Mouse (Mus musculus) G1E (cell line): ENCODE measurements around the gene Tbcel.

Experiments
- CTCF ChIP-seq: IDR thresholded peaks from 2 replicates; pipeline ENCODE4 v1.5.1; 2012; ENCODE audit warnings: low read depth, low read length, inconsistent platforms, mixed read lengths
- GATA2 ChIP-seq: IDR thresholded peaks from 2 replicates; pipeline ENCODE4 v1.6.1; 2012; ENCODE audit warnings: low read depth, low read length, inconsistent platforms, borderline replicate concordance

DNA sequence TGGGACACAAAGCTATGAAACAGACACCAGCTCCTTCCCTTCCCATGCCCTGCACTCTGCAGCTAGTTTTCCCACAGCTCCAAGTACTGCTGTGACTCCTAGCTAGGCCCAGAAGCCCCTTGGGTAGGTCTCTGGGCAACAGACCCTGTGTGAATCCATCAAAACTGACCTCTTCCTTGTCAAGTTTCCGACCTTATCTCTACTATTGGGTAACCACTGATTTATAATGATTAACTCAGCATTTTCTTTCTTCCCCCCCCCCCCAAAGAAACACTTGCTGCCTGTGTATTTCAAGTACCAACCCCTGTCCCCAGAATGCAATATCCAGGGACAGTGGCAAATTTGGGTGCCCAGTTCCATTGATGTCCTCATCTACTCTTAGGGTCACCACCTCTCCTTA is 587 bp downstream of the Tbcel start:
- no peak for TF ChIP-seq CTCF
- no peak for TF ChIP-seq GATA2
